In the genomic region with DNA sequence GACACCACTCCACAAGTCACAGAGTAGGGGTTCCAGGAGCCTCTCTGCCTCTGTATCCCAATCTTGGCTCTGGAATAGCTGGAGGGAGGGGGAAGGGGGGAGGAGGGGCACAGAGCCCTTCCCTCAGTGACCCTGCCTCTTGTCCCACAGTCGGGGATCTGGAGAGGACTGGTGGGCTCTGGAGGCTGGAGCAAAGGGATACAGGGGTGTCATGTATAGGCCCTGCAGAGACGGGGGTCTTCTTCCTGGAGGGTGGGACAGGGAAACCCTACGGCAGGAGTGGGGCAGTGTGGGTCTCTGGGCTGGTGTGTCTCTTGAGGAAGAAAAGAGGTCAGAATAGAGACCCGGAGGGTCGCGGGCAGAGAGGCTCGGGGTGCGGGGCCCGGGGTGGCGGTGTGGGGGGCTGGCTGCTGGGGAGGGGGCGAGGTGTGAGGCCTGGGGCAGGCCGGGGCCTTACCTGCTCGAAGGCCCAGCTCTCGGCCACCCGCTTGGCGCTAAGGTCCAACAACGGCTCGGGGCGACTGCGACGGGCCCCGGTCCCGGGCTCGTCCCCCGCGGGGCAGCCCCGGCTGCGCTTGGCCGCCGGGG, we compare ENCODE assay signal across 1 mouse cellular context.
TF ChIP-seq lines count a peak whose summit lies in the region.

No protein-coding gene starts in this region.

TF ChIP-seq in CH12.LX, 34 proteins besides CTCF, POLR2A, EP300 and RAD21:
- TF ChIP-seq CHD2 (IDR thresholded peaks at IDR 0.05; ENCODE audit: low read length) = no peak
- TF ChIP-seq HCFC1 (IDR thresholded peaks at IDR 0.05; ENCODE audit: low read depth, low read length) = no peak
- no peak for TF ChIP-seq TBP (conservative IDR thresholded peaks at IDR 0.05; ENCODE audit: low read depth, low read length)
- no peak for TF ChIP-seq SIN3A (IDR thresholded peaks at IDR 0.05; ENCODE audit: low read length)
- no peak for TF ChIP-seq E2F4 (IDR thresholded peaks at IDR 0.05; ENCODE audit: insufficient replicate concordance, low read depth, low read length)
- no peak for TF ChIP-seq ETS1 (conservative IDR thresholded peaks at IDR 0.05; ENCODE audit: low read depth, low read length)
- no peak for TF ChIP-seq TCF12 (IDR thresholded peaks at IDR 0.05; ENCODE audit: low read depth, low read length)
- TF ChIP-seq MXI1 (IDR thresholded peaks at IDR 0.05; ENCODE audit: low read depth, low read length) = no peak
- no peak for TF ChIP-seq CHD1 (IDR thresholded peaks at IDR 0.05; ENCODE audit: low read depth, low read length)
- no peak for TF ChIP-seq MYC (IDR thresholded peaks at IDR 0.05; ENCODE audit: low read depth, low read length)
- no peak for TF ChIP-seq RCOR1 (conservative IDR thresholded peaks at IDR 0.05; ENCODE audit: low read depth, low read length)
- TF ChIP-seq ELF1 (IDR thresholded peaks at IDR 0.05; ENCODE audit: low read depth, low read length) = no peak
- no peak for TF ChIP-seq ZNF384 (IDR thresholded peaks at IDR 0.05; ENCODE audit: low read depth, low read length)
- TF ChIP-seq UBTF (IDR thresholded peaks at IDR 0.05; ENCODE audit: low read depth, low read length) = no peak
- no peak for TF ChIP-seq MEF2A (IDR thresholded peaks at IDR 0.05; ENCODE audit: borderline replicate concordance, low read depth, low read length)
- no peak for TF ChIP-seq MAX (IDR thresholded peaks at IDR 0.05; ENCODE audit: low read length)
- no peak for TF ChIP-seq GABPA (IDR thresholded peaks at IDR 0.05; ENCODE audit: insufficient replicate concordance, low read depth, low read length)
- TF ChIP-seq MAZ (IDR thresholded peaks at IDR 0.05; ENCODE audit: low read depth, low read length) = no peak
- TF ChIP-seq PAX5 (IDR thresholded peaks at IDR 0.05; ENCODE audit: low read length) = no peak
- no peak; the same call in 1 of the 2 replicates for TF ChIP-seq NELFE (IDR thresholded peaks at IDR 0.05; ENCODE audit: low read depth, low read length)
